Mouse (Mus musculus) megakaryocyte, embryonic 14.5 days (primary cell): ENCODE measurements around the gene Hps4. TPM values are rescaled to one million over a fixed set of nuclear protein-coding genes. Genes with fewer than 3 reads are reported as not detected.

Experiments
- H3K27me3 ChIP-seq: replicated peaks from 2 replicates; pipeline ENCODE3; 2012; ENCODE audit warnings: inconsistent platforms
- H3K36me3 ChIP-seq: replicated peaks from 2 replicates; pipeline ENCODE3; 2012; ENCODE audit warnings: low read length, inconsistent platforms, mixed read lengths
- H3K4me1 ChIP-seq: 2 replicates; pipeline ENCODE4 v1.6.1; 2012; ENCODE audit warnings: inconsistent platforms
- H3K4me3 ChIP-seq: replicated peaks from 2 replicates; pipeline ENCODE3; 2012; ENCODE audit warnings: moderate library complexity, mild to moderate bottlenecking, inconsistent platforms
- H3K9me3 ChIP-seq: 2 replicates; pipeline ENCODE4 v1.6.1; 2012; ENCODE audit warnings: inconsistent platforms
- FLI1 ChIP-seq: IDR thresholded peaks from 2 replicates; pipeline ENCODE4 v1.6.1; 2012; ENCODE audit warnings: low read length, inconsistent platforms, mixed read lengths
- GATA1 ChIP-seq: IDR thresholded peaks from 3 replicates; pipeline ENCODE4 v1.6.1; 2012; ENCODE audit warnings: mixed read lengths, low read length, inconsistent platforms, borderline replicate concordance
- polyA plus RNA-seq: library from polyadenylated mRNA; stranded (reverse); fragments of >175 nt; gene quantifications from 2 replicates; pipeline ENCODE4 v1.2.3, GENCODE M21; 2012; ENCODE audit warnings: low replicate concordance; ENCODE audit not compliant: insufficient read depth

Gene Hps4
- polyA plus RNA-seq, 1 experiment, result 214 TPM

GRCm38 (mm10) chr5:112321376-112321775, 21.5 kb upstream of the Hps4 start:
- H3K27me3 ChIP-seq, result no peaks in the 10 kb centered on the region
- H3K4me3 ChIP-seq, result no peak overlapping the region
- H3K9me3 ChIP-seq, result no peaks in the 10 kb centered on the region
- peaks cover 28% of the 10 kb centered on the region for H3K36me3 ChIP-seq
- H3K4me1 ChIP-seq, result peaks cover 55% of the 10 kb centered on the region
- no peak for TF ChIP-seq GATA1
- no peak for TF ChIP-seq FLI1

DNA sequence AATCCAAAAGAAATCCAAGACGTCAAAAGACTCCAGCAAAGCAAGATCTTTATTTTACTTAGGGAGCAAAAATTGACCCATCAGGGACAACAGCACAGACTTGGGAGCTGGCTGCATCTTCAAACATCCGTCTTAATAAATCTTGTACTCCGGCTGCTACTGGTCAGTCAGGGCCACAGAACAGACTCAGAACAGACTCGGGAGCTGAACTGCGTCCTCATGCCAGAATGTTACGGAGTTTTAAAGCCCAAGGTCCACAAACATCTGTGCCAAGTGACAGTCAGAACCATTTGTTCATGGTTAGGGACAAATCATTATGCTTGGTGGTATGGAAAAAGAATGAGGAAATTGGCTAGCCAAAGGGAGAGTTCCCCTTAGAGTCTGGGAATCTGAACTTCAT, 19.6 kb upstream of the Hps4 start:
- Histone ChIP-seq H3K27me3 (no peaks in the 10 kb centered on the region), H3K9me3 (no peaks in the 10 kb centered on the region), H3K36me3 (peaks cover 23% of the 10 kb centered on the region), H3K4me1 (peaks cover 56% of the 10 kb centered on the region), H3K4me3 (no peak overlapping the region)
- TF ChIP-seq GATA1 (no peak), FLI1 (no peak)

GRCm38 (mm10) chr5:112324637-112325545, 18.0 kb upstream of the Hps4 start:
- Histone ChIP-seq H3K4me1 (peaks cover 47% of the 10 kb centered on the region), H3K9me3 (no peaks in the 10 kb centered on the region), H3K27me3 (no peaks in the 10 kb centered on the region), H3K4me3 (peak overlapping the region; percentile 99), H3K36me3 (peaks cover 28% of the 10 kb centered on the region)
- no peak for TF ChIP-seq FLI1
- no peak for TF ChIP-seq GATA1

DNA sequence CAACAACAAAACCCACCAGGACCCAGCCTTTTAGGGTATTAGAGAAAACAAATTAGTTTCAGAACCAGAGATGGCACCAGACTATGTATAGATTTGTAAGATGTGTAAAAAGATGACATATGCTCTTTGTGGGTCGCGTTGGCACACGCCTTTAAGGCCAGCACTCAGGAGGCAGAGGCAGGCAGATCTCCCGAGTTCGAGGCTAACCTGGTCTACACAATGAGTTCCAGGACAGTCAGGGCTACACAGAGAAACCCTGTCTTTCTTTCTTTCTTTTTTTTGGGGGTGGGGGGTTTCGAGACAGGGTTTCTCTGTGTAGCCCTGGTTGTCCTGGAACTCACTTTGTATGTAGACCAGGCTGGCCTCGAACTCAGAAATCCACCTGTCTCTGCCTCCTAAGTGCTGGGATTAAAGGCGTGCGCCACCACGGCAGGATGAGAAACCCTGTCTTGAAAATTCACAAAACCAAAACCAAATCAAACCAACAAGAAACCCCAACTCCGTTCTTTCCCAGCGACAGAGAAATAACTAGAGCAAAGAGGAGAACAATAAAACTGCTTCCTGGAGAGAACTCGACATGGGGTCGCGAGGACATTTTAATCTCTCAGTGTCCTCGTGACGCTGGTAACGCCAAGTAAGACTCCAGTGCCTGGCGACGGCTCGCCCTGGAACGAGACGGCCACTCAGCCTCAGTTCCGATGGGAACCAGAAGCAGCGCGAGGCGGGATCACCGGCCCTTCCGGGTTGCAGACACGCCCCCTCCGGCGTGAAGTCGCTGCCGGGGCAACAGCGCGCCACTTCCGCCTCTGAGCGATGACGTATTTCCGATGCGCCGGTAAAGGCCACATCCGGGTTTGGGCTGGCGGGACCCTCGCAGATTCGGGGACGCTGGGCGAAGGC, 17.1 kb upstream of the Hps4 start, which contains the start of gene Tfip11:
Tfip11 (plus strand) TSS at position 813 of the 900 bp plus-strand sequence.
- H3K36me3 ChIP-seq, result peaks cover 37% of the 10 kb centered on the region
- peak within 1 kb of the TSS; percentile 99 for H3K4me3 ChIP-seq
- H3K27me3 ChIP-seq, result no peaks in the 10 kb centered on the region
- TF ChIP-seq GATA1, result no peak
- TF ChIP-seq FLI1, result peak; percentile 93
- H3K4me1 ChIP-seq, result peaks cover 41% of the 10 kb centered on the region
- H3K9me3 ChIP-seq, result no peaks in the 10 kb centered on the region

DNA sequence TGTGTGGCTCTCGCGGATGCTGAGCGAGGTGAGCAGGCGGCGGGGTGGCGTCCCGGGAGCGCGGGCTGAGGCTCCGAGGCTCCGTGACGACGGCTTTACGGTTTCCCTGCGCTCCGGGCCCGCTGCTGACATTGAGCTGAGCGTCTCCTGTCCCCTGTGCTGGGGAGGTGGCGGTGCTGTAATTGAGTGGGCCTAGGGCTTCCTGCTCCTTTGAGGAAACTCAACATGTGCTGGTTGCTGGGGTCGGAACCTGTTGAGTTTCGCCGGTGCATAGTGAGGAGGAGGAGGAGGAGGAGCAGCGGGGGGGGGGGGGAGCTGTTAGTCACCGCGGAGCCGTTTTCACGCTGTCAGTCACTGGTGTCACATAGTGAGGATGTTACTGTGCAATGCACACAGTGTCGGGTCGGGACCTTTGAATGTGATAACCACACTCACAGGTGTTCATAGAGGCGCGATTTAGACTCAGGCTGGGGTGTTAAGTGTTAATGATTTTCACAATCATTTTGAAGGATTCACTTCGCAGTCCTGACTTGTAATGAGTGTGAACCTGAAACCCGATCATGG, 16.4 kb upstream of the Hps4 start:
- H3K4me1 ChIP-seq, result peaks cover 42% of the 10 kb centered on the region
- no peaks in the 10 kb centered on the region for H3K27me3 ChIP-seq
- TF ChIP-seq GATA1, result no peak
- H3K36me3 ChIP-seq, result peaks cover 45% of the 10 kb centered on the region
- no peaks in the 10 kb centered on the region for H3K9me3 ChIP-seq
- H3K4me3 ChIP-seq, result peak overlapping the region; percentile 99

DNA sequence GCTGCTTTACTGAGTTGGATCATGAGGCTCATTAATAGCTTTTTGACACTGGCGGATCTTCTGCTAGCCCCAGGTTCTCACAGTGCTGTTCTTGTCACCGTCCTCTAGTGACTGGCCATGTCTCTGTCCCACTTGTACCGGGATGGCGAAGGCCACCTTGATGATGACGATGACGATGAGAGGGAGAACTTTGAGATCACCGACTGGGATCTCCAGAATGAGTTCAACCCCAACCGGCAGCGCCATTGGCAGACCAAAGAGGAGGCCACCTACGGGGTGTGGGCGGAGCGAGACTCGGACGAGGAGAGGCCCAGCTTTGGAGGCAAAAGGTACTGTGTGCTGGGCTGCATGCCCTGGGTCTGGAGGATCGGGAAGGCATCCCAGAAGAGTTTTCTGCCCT, 15.0 kb upstream of the Hps4 start:
- Histone ChIP-seq H3K36me3 (peaks cover 58% of the 10 kb centered on the region), H3K4me3 (no peak overlapping the region), H3K9me3 (no peaks in the 10 kb centered on the region), H3K27me3 (no peaks in the 10 kb centered on the region), H3K4me1 (peaks cover 45% of the 10 kb centered on the region)
- TF ChIP-seq FLI1, result no peak
- TF ChIP-seq GATA1, result no peak

DNA sequence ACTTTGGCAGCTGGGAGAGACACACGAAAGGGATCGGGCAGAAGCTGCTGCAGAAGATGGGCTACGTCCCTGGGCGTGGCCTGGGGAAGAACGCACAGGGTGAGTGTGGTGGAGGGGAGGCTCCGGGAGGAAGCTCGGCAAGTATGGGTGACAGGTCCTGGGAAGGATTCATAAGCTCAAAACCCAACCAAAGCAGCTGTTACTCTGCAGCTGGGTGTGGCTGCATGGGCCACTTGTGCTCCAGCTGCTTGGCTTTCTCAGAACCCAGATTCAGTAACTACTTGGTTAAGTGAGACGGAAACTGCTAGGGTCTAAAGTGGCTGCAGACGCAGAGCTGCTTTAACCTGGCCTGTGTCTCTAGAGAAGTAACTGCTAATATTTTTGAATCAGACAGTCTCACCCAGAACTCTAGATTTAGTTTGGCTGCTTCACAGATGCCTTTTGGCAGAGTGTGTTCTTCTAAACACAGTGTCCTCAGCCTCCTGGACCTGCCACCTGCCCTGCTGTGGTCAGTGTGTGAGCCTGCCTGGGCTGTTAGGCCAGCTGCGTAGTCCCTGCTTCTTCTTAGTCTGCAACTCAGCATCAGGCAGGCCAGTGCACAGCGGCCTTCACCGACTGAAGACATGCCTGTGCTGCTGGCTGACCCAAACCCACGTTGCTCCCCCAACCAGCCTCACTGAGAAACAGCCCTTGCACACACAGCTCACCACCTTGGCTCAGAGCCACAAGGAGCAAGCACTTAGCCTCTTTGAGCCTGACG, 12.9 kb upstream of the Hps4 start:
- Histone ChIP-seq H3K4me3 (no peak overlapping the region), H3K27me3 (no peaks in the 10 kb centered on the region), H3K36me3 (peaks cover 79% of the 10 kb centered on the region), H3K4me1 (peaks cover 54% of the 10 kb centered on the region), H3K9me3 (no peaks in the 10 kb centered on the region)
- TF ChIP-seq FLI1, result no peak

GRCm38 (mm10) chr5:112335473-112335872, 7.4 kb upstream of the Hps4 start:
- H3K9me3 ChIP-seq, result peaks cover 13% of the 10 kb centered on the region
- TF ChIP-seq FLI1, result no peak
- TF ChIP-seq GATA1, result no peak
- no peaks in the 10 kb centered on the region for H3K27me3 ChIP-seq
- peaks cover 45% of the 10 kb centered on the region for H3K4me1 ChIP-seq
- H3K4me3 ChIP-seq, result no peak overlapping the region
- peaks cover 99% of the 10 kb centered on the region for H3K36me3 ChIP-seq

GRCm38 (mm10) chr5:112337004-112337403, 5.9 kb upstream of the Hps4 start:
- H3K4me3 ChIP-seq, result peak overlapping the region; percentile 40
- peaks cover 95% of the 10 kb centered on the region for H3K36me3 ChIP-seq
- no peak for TF ChIP-seq GATA1
- TF ChIP-seq FLI1, result no peak

More at GRCm38 (mm10) chr5:112337004-112337403, 5.9 kb upstream of the Hps4 start:
- Histone ChIP-seq H3K27me3 (no peaks in the 10 kb centered on the region), H3K4me1 (peaks cover 57% of the 10 kb centered on the region), H3K9me3 (peaks cover 13% of the 10 kb centered on the region)
